Mouse (Mus musculus) cerebellum, adult 9-11 months (tissue): ENCODE measurements around the gene Shd.

Source experiments
- DNase-seq: peaks from one replicate; pipeline ENCODE4 v3.0.0; 2022

The Shd gene

GRCm38 (mm10) chr17:55959946-55960740 is 10.1 kb upstream of the Shd start:
- DNase-seq, result peak; percentile 70

GRCm38 (mm10) chr17:55960791-55961190 is 9.5 kb upstream of the Shd start:
- DNase-seq, result peak; percentile 61

- DNase-seq, result peak; percentile 48
These were observed 8.6 kb upstream of the Shd start for GRCm38 (mm10) chr17:55961631-55962030.

- DNase-seq, result peak; percentile 32
These were observed 7.1 kb upstream of the Shd start for GRCm38 (mm10) chr17:55963171-55963570.

- peak; percentile 36 for DNase-seq
These were observed 5.8 kb upstream of the Shd start for GRCm38 (mm10) chr17:55964496-55964895.

GRCm38 (mm10) chr17:55964996-55965395 is 5.3 kb upstream of the Shd start:
- no peak for DNase-seq

- peak; percentile 55 for DNase-seq
These were observed 3.1 kb upstream of the Shd start for GRCm38 (mm10) chr17:55967186-55967585.

GRCm38 (mm10) chr17:55968210-55968609 is 2.1 kb upstream of the Shd start:
- peak; percentile 55 for DNase-seq

- no peak for DNase-seq
These were observed 707 bp upstream of the Shd start for GRCm38 (mm10) chr17:55969560-55969959.

- DNase-seq, result peak; percentile 54
These were observed 1.2 kb downstream of the Shd start for GRCm38 (mm10) chr17:55971453-55971852.

GRCm38 (mm10) chr17:55976255-55976862 is 6.1 kb downstream of the Shd start:
- peak; percentile 87 for DNase-seq

GRCm38 (mm10) chr17:55977301-55977700 is 7.0 kb downstream of the Shd start:
- DNase-seq, result no peak

- peak; percentile 90 for DNase-seq
These were observed 16.0 kb downstream of the Shd start, which contains the start of gene Fsd1 for GRCm38 (mm10) chr17:55986030-55986961. Gene Fsd1, plus strand, starts transcription at chr17:55986509.

GRCm38 (mm10) chr17:55990278-55990898 is 20.1 kb downstream of the Shd start:
- no peak for DNase-seq

GRCm38 (mm10) chr17:55996007-55996406 is 25.7 kb downstream of the Shd start:
- DNase-seq, result no peak

- DNase-seq, result peak; percentile 49
These were observed 29.7 kb downstream of the Shd start for GRCm38 (mm10) chr17:55999794-56000499.

GRCm38 (mm10) chr17:56003000-56003399 is 32.7 kb downstream of the Shd start:
- peak; percentile 67 for DNase-seq

- DNase-seq, result peak; percentile 81
These were observed 35.3 kb downstream of the Shd start, which contains the start of the genes Stap2 and Mpnd for GRCm38 (mm10) chr17:56005415-56006061. Gene Stap2, minus strand, starts transcription at chr17:56005584. Gene Mpnd, plus strand, starts transcription at chr17:56005711.

- DNase-seq, result peak; percentile 67
These were observed 36.7 kb downstream of the Shd start for GRCm38 (mm10) chr17:56006956-56007355.

- peak; percentile 59 for DNase-seq
These were observed 37.4 kb downstream of the Shd start for GRCm38 (mm10) chr17:56007444-56008355.
